9 mouse cellular contexts compared by ENCODE assay signal in genomic region chr14:29443091-29444026, GRCm38 (mm10).
DNase-seq lines count a peak whose midpoint lies in the region; ATAC-seq and TF ChIP-seq lines count a peak whose summit lies in the region.
"Had no signal": no experiment of that assay in that cellular context is flagged by ENCODE, and none has a peak within 500 bp of the region (broad histone marks: within the 10 kb centered on the region; RNA-seq: fewer than 3 reads in every experiment).

No protein-coding gene starts in this region.

- ATAC-seq in midbrain, embryonic 11.5 days (ENCODE audit: low FRiP score), result peak; percentile 57
- no peak for ATAC-seq in stomach, postnatal 0 days (ENCODE audit: low FRiP score, low TSS enrichment)

- peak; percentile 74 for DNase-seq in heart, adult 11 months
- DNase-seq in heart, embryonic 10.5 days (ENCODE audit: low spot score), result no peak
- peak; percentile 71 for DNase-seq in adrenal gland, postnatal 10 days
- DNase-seq in embryo, embryonic 9.5 days (ENCODE audit: extremely low spot score), result peak; percentile 59
- peak; percentile 55 to 76 for DNase-seq in heart, postnatal 10 days
- peak; percentile 45 to 77 for DNase-seq in layer of hippocampus, postnatal 25 days (ENCODE audit: extremely low spot score in 1 of 2, low spot score in 1 of 2)
- DNase-seq in midbrain, embryonic 11.5 days (ENCODE audit: low spot score, missing footprints), result peak; percentile 94
- DNase-seq in stomach, postnatal 0 days (ENCODE audit: low spot score), result peak; percentile 50

- intact Hi-C loops in heart, postnatal 10 days (cut with DNase I), result loop anchor here (1.0 to 10.0 kb wide), 3 partner anchors 316 to 1439 kb away; no protein-coding TSS in a partner anchor

- H3K9me3 ChIP-seq in heart, embryonic 10.5 days, result no peaks in the 10 kb centered on the region
- no peaks in the 10 kb centered on the region for H3K9me3 ChIP-seq in midbrain, embryonic 11.5 days (ENCODE audit: control insufficient read depth, low read length)
- no peaks in the 10 kb centered on the region for H3K9me3 ChIP-seq in stomach, postnatal 0 days (ENCODE audit: control insufficient read depth, low read length)
- H3K9me3 ChIP-seq: lung, embryonic 15.5 days had no signal

- no peaks in the 10 kb centered on the region for H3K36me3 ChIP-seq in heart, embryonic 10.5 days
- H3K36me3 ChIP-seq in midbrain, embryonic 11.5 days (ENCODE audit: control insufficient read depth, insufficient read depth, low read length), result no peaks in the 10 kb centered on the region
- no peaks in the 10 kb centered on the region for H3K36me3 ChIP-seq in stomach, postnatal 0 days (ENCODE audit: control insufficient read depth, insufficient read depth, low read length)
- H3K36me3 ChIP-seq: lung, embryonic 15.5 days had no signal

- no peaks in the 10 kb centered on the region for H3K27me3 ChIP-seq in heart, embryonic 10.5 days (ENCODE audit: insufficient read depth, poor library complexity, severe bottlenecking)
- H3K27me3 ChIP-seq in midbrain, embryonic 11.5 days (ENCODE audit: control insufficient read depth, insufficient read depth, low read length), result no peaks in the 10 kb centered on the region
- no peaks in the 10 kb centered on the region for H3K27me3 ChIP-seq in stomach, postnatal 0 days (ENCODE audit: control insufficient read depth, insufficient read depth, low read length)
- H3K27me3 ChIP-seq: lung, embryonic 15.5 days had no signal

- no peak overlapping the region for H3K9ac ChIP-seq in midbrain, embryonic 11.5 days (ENCODE audit: low read length)
- no peak overlapping the region for H3K9ac ChIP-seq in stomach, postnatal 0 days (ENCODE audit: low read length)
- H3K9ac ChIP-seq: lung, embryonic 15.5 days had no signal

- peaks cover 8% of the 10 kb centered on the region for H3K4me1 ChIP-seq in heart, embryonic 10.5 days
- peaks cover 9% of the 10 kb centered on the region for H3K4me1 ChIP-seq in midbrain, embryonic 11.5 days (ENCODE audit: control insufficient read depth, insufficient read depth, low read length)
- no peaks in the 10 kb centered on the region for H3K4me1 ChIP-seq in stomach, postnatal 0 days (replicated peaks; ENCODE audit: control insufficient read depth, insufficient read depth)

- H3K27ac ChIP-seq in heart, embryonic 10.5 days, result no peak overlapping the region
- no peak overlapping the region; the same call in 1 of the 2 replicates for H3K27ac ChIP-seq in midbrain, embryonic 11.5 days (ENCODE audit: low read depth, low read length)
- no peak overlapping the region for H3K27ac ChIP-seq in stomach, postnatal 0 days (replicated peaks)
- H3K27ac ChIP-seq: lung, embryonic 15.5 days had no signal

- H3K4me3 ChIP-seq in heart, embryonic 10.5 days, result no peak overlapping the region
- H3K4me3 ChIP-seq in midbrain, embryonic 11.5 days (ENCODE audit: low read depth, low read length), result no peak overlapping the region
- no peak overlapping the region for H3K4me3 ChIP-seq in stomach, postnatal 0 days (ENCODE audit: low read depth, low read length)
- H3K4me3 ChIP-seq: lung, embryonic 15.5 days had no signal

- peak overlapping the region; percentile 26; the same call in 1 of the 2 replicates for H3K4me2 ChIP-seq in midbrain, embryonic 11.5 days
- H3K4me2 ChIP-seq in stomach, postnatal 0 days (replicated peaks; ENCODE audit: low read depth), result no peak overlapping the region
- H3K4me2 ChIP-seq: lung, embryonic 15.5 days had no signal

- peak; percentile 86 for TF ChIP-seq CTCF in stomach, postnatal 0 days (IDR thresholded peaks at IDR 0.05; ENCODE audit: low read depth)

- no peak for TF ChIP-seq EP300 in stomach, postnatal 0 days (optimal IDR thresholded peaks at IDR 0.05)

- 33% methylated on average over 15 of the region's 15 CpGs for WGBS in heart, embryonic 10.5 days
- 20% methylated on average over 15 of the region's 15 CpGs for WGBS in midbrain, embryonic 11.5 days
- 30% methylated on average over 15 of the region's 15 CpGs for WGBS in stomach, postnatal 0 days
